Mouse (Mus musculus): Measurements from ENCODE around the gene Ddit4.

Gene Ddit4

DNA sequence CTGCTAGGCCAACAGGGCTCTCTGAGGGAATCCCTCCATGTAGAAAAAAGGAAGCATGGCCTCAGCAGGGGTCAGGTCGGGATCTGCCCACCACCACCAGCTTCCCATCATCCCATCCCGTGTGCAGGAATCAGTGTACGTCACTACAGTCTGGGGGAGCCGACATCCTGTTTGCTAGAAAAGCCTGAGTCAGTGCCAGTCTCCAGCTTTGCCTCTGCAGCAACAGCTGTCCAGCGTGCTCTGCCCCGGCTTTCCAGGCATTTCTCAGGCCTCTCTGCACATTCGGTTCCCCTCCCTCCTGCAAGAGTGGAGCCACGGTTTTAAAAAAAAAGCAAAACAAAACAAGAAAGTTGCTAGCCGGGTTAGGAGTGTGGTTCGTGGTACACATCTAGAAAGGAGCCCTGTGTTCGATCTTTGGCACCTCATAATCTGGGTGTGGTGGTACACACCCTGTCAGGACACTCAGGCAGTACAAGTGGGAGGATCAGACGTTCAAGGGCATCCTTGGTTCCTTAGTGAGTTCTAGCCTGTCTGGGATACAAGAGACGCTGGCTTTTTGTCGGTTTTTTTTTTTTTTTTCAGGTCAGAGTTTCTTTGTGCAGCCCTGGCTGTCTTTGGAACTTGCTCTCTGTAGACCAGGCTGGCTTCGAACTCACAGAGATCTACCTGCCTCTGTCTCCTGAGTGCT lies 32.0 kb downstream of the Ddit4 start:
- DNase-seq (ENCODE audit: low spot score in 2 of 2) = no peak

DNA sequence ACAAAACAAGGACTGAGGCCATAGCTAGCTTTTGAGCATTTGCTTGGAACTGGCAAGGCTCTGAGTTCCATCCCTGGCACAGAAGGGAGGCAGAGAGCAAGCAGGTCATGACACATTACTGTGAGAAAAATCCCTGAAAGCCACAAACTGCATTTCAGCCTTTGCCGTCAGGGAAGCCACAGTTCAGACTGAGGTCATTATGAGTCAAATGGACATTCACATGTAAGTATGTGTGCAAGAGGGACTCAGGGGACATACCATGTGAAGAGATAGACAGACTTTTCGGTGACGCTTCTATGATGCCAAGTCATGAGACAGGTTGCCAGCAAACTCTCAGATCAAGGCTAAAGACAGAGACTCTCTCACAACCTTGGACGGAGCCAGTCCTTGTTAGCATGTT lies 33.5 kb downstream of the Ddit4 start:
- no peak for DNase-seq (ENCODE audit: low spot score in 2 of 2)

DNA sequence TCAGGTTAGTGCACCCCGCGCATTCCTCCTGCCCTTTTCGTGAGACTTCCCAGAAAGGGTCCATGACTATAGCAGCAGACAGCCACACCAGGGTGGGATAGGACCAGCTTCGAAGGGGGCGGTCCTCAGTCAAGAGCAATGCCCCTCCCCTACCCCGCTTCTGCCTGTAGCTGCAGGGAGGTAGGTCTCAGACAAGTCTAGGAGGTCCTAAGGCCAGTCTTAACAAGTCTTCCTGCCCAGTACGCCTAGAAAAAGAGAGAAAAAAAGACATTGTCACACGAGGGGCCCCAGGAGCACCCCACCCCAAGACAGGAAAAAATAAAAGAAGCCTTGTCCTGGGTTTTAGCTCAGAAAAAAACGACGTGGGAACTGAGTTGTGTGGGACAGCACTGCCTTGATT lies 35.0 kb downstream of the Ddit4 start:
- DNase-seq (ENCODE audit: low spot score in 2 of 2) = no peak

DNA sequence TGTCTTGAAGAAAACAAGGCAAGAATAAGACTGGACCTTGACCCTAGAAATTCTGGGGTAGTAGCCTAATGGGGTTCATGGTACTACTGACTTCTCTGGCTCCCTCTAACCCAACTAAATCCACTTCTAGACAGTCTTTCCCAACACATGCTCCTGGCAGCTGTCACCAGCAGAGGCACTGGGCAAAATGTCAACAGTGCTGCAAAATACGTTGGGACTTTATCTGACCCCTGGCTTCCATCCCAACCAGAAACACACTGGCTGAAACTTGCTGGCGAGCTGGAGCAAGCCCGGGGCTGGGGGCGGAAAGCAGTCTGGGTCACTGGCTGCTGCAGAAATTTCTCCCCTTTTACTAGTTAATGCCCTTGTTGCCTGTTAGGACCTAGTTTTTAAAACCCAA lies 35.5 kb downstream of the Ddit4 start:
- no peak for DNase-seq (ENCODE audit: low spot score in 2 of 2)

DNA sequence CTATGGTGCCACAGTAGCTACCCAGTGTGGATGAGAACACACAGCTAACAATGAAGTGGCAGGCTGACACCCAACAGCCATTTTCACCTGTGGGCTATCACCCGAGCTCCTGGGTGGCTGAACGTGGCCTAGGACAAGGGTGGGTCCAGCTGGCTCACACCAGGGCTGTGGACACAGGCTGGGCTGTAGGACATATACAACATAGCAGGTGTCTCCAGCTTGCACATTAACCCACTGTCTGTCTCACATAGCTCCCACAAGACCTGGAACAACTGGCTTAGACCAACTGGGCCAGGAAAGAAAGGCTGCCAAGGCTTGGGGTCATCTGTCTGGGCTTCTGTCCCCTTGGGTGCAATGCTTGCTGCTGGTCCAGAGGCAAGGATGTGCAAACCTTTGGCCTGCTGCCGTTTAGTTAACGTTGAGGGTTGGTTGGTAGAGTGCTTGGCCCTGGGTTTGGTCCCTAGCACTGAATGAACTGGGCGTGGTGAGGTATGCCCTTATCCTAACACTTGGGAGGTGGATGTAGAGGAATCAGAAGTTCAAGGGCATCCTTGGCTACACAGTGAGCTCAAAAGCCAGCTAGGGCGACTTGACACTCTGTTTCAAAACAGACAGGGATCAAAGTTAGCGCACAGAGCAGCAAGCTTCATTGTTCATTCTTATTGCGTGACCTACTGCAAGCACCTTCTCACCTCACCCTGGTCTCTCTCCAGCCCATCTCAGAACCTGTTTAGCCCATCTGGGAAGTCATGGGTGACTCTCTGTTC lies 36.3 kb downstream of the Ddit4 start:
- no peak for DNase-seq (ENCODE audit: low spot score in 2 of 2)

DNA sequence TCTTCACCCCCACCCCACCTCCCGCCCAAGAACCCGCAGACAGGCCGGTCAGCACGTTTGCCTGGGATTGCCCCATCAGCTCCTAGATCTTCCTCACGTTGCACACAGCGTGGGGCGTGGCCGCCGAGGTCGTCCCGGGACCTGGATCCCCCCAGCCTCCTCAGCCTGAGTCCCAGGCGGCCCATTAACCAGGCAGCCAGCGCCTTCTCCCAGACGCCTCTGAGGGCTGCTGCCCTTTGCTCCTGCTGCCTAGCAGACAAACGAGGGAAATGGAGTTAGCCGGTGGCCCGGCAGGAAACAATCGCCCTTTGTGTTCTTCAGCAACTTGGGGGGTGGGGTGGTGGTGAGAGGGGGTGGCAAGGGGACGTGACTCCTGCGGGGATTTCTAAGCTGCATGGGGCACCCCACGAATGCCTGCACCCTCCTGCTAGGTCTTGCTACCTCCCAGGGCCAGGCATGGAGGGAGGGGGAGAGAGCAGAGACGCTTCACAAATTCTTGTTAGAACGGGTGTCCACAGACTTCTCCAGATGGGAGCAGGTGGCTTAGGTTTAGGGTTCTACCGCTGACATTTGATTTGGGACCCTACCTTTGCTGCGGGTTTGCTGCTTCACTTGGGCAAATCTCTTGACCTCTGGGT lies 40.0 kb downstream of the Ddit4 start:
- DNase-seq (ENCODE audit: low spot score in 2 of 2) = no peak

DNA sequence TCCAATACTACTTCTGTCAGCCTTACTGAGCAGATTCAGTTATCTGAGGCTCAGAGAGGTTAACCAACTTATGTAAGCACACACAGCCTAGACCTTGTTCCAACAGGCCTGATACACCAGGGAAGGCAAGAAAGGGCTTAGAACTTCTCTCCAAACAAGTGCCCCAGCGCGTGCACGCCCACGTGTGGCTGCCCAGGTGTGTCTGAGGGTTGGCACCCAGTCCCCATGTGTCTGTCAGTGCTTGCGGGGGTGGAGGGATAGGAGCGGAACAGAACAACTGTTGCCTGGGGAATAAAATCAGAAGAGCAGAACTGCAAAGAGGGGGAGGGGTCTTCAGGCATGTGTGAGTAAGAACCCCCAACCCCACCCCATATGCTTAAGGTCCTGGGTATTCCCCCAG lies 40.5 kb downstream of the Ddit4 start:
- DNase-seq (ENCODE audit: low spot score in 2 of 2) = no peak

DNA sequence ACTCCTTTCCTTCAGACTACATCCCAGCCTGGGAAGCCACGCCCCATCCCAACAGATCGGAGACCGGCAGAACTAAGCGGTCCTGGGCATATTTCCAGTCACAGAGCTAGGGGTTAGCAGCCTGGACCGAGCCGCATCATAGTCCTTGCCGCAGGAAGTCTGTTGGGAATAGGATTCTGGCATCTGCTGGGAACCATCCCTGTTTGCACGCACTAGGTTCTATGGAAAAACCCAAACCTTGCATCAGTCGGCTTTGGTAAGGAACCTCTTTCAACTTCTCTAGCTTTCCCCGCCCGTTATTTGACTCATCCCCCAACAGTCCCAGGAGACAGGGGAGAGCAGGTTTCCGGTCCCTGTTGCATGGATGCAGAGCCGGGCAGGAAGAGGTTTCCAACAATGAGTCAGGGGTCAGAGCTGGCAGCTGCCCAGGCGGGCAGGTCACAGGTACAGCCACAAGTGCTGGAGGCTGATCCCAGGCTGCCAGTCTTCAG lies 42.2 kb downstream of the Ddit4 start:
- no peak for DNase-seq (ENCODE audit: low spot score in 2 of 2)

DNA sequence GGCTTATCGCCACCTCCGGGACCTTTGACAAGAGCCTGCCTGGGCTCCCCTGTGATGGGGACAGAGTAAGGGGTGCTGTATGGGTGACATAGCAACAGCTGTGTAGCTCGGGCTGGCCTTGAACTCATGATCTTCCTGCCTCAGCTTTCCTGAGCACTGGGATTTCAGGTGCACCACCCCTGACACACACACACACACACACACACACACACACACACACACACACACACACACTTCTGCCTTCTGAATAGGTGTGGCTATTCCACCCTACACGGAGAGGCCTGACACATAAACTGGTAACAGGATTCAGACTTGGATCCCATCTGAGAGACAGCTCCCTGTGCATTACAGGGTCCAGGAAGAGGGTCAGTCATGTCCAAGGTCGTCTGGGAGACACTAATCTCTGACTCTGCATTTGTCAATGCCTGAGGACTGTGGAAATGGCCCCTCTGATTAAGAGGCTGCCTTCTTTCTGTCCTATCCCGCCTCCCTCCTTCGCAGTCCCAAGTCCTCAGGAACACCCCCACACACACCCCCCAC lies 42.8 kb downstream of the Ddit4 start:
- no peak for DNase-seq (ENCODE audit: low spot score in 2 of 2)

DNA sequence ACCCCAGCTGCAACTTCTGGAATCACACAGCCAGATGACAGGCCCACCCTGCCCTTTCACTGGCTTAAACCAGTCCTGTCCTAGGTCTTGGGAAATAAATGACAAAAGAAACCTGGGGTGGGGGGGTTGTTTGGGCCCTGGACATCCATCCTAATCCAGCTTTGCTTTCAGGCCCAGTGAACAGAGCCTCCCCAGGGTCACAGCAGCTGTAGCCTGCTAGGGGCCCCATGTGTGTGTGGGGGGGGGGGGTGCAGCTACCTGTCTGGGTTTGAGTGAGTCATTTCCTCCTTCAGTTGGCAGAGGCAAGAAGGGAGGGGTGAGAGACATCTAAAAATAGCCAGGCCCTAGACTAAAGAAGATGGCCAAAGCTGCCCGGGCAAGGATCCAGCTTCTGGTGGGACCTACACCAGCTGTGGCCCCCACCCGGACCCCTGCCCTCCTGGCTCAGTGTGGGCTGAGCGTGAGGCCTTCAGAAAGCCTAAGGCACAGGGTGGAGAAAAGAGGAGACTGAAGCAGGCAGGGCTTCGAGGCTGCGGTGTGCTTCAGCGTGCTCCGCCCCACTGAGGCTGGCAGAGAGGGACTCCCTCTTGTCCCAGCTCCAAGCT lies 43.8 kb downstream of the Ddit4 start:
- no peak for DNase-seq (ENCODE audit: low spot score in 2 of 2)

DNA sequence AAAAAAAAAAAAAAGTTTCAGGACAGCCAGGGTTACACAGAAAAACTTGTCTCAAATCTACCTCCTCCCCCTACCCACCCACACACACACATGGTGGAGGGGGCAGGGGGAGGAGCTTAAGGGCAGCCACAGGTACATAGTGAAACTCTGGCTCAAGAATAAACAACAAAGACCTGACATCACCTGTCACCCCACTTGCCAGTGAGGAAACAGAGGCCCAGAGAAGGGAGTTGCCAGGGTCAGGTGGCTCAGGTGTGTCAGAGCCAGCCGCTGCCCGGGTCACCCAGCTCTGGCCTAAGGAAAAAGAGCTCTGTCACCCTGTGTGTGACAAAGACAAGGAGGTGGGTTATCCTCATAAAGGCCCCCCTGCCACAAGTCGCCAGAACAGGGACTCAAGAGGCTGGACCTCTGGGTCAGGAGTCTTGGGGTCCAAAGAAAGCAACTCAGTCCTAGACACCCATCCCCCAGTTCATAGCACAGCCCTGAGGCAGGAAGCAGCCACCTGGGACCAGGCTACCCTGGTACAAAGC lies 44.5 kb downstream of the Ddit4 start:
- DNase-seq (ENCODE audit: low spot score in 2 of 2) = no peak

DNA sequence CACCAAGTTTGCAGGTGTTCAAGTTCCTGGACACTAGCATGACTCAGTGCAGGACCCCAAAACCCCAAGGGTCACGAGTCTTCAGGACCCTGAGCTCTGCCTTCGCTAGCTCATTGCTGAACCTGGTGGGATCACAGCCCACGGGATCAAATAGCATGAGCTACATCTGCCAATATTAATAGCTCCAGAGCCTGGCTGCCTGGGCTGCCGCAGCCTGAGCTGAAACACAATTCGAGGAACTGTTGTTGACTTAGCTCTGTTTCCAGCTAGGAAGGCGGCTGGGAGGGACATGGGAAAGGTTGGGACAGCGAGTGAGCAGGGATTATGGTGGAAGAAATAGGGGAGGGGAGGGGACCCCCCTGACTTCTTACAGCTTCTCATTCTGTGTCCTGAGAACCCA lies 48.5 kb downstream of the Ddit4 start:
- no peak for DNase-seq (ENCODE audit: low spot score in 2 of 2)

DNA sequence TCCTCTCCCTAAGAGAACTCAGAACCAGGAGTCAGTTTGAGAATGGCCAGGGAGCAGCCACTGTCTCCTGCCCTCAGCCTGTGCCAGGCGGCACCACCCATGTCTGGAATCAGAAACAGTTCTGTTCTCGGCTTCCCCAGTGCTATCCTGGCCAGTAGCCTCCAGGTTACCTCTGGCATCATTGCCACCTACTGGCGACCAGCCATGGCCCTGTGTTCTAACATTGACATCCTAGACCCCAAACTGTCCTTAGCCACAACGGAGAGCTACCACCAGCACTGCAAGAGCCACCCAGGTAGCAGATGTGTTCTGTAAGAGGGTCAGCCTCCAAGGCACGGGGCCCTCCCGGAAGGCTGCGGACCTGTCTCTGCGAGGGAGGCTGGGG lies 49.0 kb downstream of the Ddit4 start:
- no peak for DNase-seq (ENCODE audit: low spot score in 2 of 2)

DNA sequence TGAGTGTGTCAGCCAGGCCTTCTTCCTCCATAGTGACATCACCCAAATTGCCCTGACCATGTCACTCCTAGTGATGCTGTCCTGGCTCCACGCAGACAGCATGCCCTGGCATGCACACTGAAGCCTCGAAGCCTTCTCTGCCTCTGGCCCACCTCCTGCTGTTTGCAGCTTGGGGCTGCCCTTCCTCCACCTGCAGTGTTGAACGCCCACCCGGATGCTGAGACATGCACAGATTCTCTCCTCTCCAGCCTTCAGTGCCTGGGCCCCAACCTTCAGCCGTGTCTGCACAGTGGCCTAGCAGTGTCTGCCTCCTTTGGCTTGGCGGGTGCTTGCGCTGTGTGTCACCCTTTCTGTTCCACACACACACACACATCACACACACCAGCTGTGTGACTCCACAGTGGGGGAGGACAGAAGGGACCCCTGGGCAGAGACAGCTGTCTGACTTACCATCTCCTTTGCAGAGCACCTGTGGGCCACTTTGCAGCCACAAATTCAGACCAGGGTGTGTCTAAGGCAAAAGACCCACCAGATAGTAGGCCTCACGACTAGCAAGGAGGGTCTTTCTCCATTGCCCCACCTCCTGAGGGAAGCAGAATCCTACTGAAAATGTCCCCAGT lies 49.5 kb downstream of the Ddit4 start:
- DNase-seq (ENCODE audit: low spot score in 2 of 2) = no peak

DNA sequence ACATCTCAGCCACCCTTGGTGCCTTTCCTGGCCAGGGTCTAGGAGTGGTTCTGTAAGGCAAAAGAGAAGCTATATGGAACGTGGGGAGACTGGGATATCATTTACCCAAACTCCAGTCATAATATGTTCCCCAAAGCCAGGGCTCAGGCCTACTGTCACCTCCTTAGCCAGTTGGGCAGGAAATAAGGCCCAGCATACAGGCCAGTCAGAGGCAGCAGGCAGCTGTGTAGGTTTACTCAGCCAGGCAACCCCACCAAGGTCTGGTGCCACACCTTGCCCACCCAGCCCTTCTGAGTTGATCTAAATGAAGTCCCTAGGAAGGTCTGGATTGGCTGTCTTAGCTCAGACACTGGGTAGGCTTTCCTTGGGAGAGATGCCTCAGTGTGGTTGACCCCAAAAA lies 50.2 kb downstream of the Ddit4 start:
- DNase-seq (ENCODE audit: low spot score in 2 of 2) = no peak

DNA sequence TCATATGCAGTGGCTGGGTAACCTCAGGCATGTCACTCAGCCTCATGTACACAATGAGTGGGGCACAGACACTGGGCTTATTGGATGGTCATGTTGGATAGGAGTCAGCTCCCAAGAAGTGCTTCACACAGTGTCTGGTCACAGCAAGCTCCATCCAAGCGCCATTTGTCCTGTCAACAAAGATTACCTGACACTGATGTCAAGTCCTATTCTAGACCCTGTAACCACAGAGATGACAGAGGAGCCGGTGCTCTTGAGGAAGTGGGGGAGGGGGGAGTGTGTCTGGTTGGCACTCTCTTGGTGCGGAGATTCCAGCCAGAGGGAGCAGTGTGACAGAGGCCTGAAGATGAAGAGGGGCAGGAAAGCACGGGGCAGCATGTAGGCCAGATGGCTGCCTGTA lies 50.7 kb downstream of the Ddit4 start:
- DNase-seq (ENCODE audit: low spot score in 2 of 2) = no peak

DNA sequence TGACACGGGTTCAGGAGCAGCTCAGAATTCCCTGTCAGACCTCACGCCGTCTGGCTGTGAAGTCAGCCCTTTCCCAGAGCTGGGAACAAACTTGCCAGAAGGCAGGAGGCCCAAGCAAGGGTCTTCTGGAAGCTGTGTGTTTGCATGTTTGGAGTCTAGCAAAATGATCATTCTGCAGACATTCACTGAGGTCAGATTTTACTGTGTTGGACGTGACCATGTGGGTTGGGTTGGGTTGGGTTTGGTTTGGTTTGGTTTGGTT lies 51.5 kb downstream of the Ddit4 start:
- DNase-seq (ENCODE audit: low spot score in 2 of 2) = no peak

All from spleen, postnatal 14 days (tissue).